Mouse (Mus musculus) left cerebral cortex, postnatal 4 days (tissue): ENCODE measurements around the gene Rpl27. TPM values are rescaled to one million over a fixed set of nuclear protein-coding genes. Genes with fewer than 3 reads are reported as not detected.
"Not testable (repeated sequence)": the region's sequence is repeated elsewhere in the genome, so short reads cannot be mapped to it uniquely, and the experiment has no call there.

Experiments used
- DNase-seq: peaks from one replicate; pipeline ENCODE4 v3.0.0-alpha.2; 2022
- intact Hi-C: fragments of 180-260 bp; cut with DNase I; formaldehyde crosslinking; loops from one replicate; pipeline ENCODE4 v1.15.1; 2025
- total RNA-seq, 2 experiments: library from RNA; stranded (reverse); gene quantifications; 2 replicates each; pipeline ENCODE4 v1.2.3; 2021

The Rpl27 gene
- total RNA-seq, 2 experiments from 2014 or later, result 68.9 to 71.3 TPM

DNA sequence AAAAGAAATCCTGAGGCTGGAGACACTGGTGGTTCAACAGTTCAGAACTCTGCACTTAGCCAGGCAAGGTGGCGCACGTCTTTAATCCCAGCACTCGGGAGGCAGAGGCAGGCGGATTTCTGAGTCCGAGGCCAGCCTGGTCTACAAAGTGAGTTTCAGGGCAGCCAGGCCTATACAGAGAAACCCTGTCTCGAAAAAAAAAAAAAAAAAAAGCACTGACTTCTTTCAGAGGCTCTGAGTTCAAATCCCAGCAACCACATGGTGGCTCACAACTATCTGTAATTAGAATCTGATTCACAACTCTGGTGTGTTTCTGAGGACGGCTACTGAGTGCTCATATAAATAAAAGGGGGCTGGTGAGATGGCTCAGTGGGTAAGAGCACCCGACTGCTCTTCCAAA is 4.8 kb downstream of the Rpl27 start:
- intact Hi-C loops, DNase-seq: not testable (repeated sequence)

DNA sequence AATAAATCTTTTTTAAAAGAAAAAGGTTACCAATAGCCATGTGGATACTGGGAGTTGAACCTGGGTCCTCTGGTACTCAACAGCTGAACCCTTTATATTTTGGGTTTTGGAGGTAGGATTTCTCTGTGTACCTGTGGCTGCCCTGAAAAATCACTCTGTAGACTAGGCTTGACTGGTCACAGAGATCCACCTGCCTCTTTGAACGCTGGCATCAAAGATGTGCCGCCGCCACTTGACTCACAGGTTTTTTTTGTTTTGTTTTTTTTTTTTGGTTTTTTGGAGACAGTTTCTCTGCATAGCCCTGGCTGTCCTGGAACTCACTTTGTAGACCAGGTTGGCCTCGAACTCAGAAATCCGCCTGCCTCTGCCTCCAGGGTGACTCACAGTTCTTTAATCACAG is 5.7 kb downstream of the Rpl27 start:
- no peak for DNase-seq
- intact Hi-C loops, result no loop called here

DNA sequence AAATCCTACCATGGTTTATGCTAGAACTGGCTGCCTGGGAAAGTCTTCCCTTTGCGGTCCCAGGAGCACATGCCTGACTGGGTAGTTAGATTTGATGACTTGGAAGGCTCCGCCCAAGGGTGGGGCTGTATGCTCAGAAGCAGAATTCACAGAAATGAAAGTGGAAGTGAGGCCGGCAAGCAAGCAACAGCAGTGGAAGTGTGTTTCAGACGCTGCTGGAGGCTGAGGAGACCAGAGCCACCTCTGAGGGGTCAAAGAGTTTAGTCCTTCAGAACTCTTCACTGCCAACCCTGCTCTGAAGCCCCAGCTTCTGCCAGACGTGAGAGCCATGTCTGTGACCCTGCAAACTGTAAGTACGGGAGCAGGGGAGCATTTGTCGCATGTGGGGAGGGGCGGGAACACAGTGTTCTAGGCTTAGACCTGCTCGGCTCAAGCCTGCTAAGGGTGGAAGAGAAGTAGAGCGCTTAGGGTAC is 6.2 kb downstream of the Rpl27 start, which contains the start of gene Ifi35:
Ifi35 (plus strand) TSS at position 134 of the 473 bp plus-strand sequence.
- intact Hi-C loops, result no loop called here
- DNase-seq, result no peak

DNA sequence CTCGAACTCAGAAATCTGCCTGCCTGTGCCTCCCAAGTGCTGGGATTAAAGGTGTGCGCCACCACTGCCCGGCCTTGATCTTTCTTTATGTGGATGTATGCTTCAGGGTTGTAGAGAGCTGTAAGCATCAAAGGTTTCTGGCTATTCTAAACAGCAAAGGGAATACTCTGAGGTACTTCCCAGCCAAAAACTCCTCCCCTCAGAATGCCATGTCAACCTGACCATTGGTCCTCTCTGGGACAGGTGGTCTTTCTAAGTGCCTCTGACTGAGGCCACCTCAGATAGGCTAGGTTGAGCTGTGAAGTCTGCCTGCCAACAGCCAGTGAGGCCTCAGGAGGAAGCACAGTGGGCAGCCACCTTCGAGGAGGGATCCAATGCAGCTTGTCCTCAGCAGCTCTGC is 6.8 kb downstream of the Rpl27 start:
- DNase-seq, result no peak
- intact Hi-C loops, result no loop called here

DNA sequence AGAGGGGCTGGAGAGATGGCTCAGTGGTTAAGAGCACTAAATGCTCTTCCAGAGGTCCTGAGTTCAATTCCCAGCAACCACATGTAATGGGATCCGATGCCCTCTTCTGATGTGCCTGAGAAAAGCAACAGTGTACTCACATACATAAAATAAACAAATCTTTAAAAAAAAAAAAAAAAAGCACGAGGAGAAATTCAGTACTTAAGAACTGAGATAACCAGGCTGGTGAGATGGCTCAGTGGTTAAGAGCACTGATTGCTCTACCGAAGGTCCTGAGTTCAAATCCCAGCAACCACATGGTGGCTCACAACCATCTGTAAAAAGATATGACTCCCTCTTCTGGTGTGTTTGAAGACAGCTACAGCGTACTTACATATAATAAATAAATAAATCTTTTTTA is 7.5 kb downstream of the Rpl27 start:
- DNase-seq, result not testable (repeated sequence)

DNA sequence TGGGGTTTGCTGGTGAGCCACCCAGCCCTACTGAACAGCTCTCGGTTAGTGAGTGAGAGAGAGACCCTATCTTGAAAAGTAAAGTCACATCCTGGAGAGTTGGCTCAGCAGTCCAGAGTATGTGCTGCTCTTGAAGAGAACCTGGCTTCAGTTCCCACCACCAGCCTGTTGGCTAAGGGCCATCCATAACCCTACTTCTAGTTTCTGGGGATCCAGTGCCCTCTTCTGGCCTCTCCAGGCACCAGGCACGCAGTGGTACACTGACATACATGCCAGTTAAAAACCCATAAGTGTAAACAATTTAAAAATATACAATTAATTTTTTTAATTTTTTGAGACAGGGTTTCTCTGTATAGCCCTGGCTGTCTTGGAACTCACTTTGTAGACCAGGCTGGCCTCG is 8.3 kb downstream of the Rpl27 start:
- intact Hi-C loops, result no loop called here

More for the DNA sequence above, 7.5 kb downstream of the Rpl27 start:
- intact Hi-C loops, result not testable (repeated sequence)

DNA sequence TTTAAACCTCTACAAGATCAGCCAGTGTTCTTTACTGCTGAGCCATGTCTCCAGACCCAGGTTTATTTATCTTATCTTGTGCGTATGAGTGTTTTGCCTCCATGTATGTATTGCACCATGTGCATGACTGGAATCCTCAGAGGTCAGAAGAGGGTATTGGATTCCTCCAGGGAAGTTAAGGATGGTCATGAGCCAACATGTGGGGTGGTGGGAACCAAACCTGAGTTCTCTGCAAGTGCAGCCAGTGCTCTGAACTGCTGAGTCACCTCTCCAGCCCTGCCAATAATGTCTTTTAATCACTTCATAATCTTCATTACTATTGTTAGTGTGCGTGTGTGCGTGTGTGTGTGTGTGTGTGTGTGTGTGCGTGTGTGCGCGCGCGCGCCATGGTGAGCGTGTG is 9.4 kb downstream of the Rpl27 start:
- intact Hi-C loops, result no loop called here
- no peak for DNase-seq

More for the DNA sequence above, 8.3 kb downstream of the Rpl27 start:
- no peak for DNase-seq

DNA sequence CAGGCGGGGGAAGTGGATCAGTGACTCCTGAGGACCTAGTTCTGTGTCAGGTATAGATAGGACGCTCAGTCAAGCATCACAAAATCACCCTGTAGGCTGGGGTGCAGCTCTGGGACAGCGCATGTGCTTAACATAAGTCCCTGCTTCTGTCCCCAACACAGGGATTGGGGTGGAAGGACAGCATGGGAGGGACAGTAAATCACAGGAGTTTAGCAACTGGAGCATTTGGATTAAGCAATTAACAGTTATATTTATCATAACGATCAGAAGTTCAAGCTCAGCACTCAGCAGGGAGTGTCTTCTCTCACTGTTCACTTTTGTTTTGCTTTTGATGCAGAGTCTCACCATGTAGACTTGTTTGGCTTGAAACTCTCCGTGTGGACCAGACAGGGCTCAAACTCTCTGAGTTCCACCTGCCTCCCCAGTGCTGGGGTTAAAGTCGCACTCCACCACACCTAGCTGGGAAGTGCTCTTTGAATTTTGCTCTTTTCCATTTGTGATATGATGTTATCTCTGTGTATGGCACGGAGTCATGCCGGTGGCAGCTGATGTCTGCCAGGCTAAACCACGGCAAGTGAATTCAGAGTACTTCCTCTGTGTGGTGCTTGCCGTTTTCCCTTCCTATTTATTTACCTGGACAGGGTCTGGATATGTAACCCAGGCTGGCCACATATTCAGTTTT is 10.1 kb downstream of the Rpl27 start:
- DNase-seq, result no peak
- intact Hi-C loops, result no loop called here

DNA sequence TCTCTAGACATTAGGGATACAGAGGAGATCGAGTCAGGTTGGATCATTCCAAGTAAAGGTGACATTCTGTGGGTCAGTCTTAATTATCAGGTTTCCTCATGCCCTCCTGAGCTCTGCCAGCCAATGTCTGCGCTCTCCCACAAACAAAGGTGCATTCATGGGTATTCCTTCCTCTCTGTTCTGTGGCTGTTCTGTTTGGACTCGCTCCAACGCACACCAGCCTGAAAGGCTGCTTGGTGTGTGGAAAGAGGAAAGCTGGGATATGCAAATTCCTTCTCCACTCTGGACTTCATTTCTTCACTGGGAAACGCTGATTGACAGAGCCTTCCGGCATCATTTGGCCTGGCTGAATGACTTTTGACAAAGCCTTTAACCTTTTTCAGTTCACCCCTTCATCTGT is 12.6 kb downstream of the Rpl27 start:
- intact Hi-C loops, result no loop called here
- DNase-seq, result no peak

DNA sequence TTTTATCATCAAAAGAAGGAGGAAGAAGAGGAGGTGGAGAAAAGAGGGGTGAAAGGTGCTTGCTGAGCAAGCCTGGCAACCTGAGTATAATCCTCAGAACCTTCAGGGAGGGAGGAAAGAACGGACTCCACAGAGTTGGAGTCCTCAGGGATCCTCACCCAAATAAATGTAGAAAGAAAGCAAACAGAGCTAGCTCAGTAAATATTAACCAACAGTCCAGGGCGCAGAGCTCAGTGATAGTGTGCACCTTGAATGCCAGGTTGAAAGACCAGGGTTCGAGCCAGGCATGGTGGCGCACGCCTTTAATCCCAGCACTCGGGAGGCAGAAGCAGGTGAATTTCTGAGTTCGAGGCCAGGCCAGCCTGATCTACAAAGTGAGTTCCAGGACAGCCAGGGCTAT is 13.5 kb downstream of the Rpl27 start:
- no peak for DNase-seq
- intact Hi-C loops, result no loop called here

DNA sequence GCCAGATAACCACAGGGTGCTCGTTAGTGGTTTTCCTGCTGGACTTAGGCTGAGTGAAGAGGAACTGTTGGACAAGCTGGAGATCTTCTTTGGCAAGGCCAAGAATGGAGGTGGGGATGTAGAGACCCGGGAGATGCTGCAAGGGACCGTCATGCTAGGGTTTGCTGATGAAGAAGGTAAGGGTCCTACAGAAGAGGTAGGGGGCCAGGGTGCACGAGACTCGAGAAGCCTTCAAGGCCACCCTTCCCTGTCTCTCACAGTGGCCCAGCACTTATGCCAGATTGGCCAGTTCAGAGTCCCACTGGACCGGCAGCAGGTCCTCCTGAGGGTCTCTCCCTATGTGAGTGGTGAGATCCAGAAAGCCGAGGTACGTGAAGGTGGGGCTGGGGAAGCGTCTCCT is 15.5 kb downstream of the Rpl27 start:
- DNase-seq, result no peak
- intact Hi-C loops, result no loop called here

DNA sequence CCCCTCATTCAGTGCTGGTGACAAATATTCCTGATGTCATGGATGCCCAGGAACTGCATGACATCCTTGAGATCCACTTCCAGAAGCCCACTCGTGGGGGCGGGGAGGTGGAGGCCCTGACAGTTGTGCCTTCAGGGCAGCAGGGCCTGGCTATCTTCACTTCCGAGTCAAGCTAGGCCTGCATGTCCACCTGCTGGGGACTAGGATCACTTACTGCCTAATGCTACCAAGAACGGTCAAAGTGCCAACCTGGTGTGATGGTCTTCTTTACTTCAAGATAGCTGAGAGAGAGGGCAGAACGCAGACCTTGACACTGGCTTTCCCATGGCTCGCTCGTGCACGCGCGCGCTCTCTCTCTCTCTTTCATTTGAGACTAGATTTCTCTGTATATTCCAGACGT is 16.1 kb downstream of the Rpl27 start:
- intact Hi-C loops, result no loop called here

DNA sequence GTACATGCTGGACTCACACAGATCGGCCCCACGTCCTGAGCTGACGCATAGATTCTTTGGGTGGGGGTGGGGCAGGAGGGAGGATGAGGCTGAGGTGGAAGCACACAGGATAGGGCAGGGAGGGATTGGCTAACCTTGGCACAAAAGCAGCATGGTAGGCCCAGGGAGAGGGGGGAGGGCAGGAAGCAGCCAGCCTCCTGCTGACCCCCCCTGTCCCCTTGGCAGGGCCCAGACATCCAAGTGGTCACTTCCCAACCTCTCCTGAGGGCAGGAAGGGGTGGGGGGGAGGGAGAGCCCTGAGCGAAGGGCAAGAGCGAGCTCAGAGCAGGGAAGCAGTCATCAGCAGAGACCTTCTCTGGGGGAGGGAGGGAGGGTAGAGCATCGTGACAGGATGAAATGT is 17.6 kb downstream of the Rpl27 start:
- DNase-seq, result no peak
- intact Hi-C loops, result no loop called here

More for the DNA sequence above, 16.1 kb downstream of the Rpl27 start:
- no peak for DNase-seq

DNA sequence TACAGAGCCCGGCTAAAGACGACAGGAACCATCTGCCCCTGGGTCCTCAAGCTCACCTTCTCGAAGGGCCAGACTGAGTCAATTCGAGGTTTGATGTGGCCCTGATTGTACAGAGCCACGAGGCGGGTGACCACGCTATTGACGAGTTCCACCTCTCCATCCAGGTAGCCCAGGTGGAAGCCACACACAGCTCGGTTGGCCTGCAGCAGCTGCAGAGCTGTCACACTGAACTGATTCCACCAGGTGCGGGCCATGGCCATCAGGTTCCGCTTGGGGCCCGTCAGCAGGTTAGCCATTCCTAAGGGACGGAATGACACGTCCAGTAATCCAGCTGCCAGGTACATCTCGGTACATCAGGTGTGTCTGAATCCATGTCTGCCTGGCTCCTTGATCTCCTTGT is 18.2 kb downstream of the Rpl27 start:
- intact Hi-C loops, result no loop called here
- DNase-seq, result no peak

DNA sequence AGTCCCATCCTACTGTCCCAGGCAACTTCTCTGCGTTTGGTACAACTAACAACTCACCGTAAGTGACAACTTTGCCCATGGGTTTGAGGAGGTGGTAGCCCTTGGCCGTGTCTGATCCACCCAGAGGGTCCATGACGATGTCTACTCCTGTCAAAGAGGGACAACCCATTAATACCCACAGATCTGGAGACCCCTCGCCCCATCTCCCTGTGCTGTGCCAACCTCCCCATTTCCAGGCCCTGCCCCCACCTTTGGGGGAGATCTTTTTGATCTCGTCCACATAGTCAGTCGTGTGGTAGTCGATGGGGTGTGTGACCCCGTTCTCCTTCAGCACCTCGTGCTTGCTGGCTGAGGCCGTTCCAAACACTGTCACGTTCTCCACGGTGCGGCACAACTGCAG is 20.0 kb downstream of the Rpl27 start:
- intact Hi-C loops, result no loop called here

DNA sequence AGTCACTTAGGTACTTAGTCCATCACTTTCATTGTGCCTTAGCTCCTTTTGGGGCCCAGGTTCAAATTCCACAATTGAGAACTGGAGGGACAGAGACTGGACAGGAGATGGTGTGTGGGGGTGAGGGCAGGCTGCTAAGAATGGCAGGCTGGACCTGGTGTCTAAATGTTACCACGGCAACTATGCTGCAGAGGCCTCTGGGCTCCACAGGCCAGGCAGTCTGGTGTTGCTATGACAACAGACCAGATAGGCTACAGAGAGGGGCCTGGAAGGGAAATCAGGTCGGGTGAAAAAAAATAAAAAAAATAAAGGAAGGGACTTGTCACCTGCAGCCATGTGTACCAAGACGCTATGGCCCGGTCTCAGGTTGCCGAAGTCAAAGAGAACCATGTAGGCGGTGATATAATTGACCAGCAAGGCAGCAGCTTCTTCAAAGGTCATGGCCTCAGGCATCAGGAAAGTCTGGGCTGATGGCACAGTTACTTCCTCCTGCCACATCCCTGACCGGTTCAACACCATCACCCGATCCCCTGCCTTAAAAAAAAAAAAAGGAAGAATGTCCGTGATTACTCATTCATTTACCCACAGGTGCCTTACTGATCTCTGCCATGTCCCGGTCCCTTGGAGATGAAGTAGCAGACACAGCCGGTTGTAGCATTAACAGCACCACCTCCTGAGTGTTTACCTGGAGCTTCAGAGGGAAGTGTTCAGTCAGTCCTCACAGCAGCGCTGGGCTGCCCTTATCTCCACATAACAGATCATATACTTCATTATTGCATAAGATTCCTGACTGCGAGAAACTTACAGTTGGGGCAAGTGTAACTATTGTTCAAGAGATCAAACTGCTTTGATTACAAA is 20.7 kb downstream of the Rpl27 start:
- DNase-seq, result peak; percentile 37

More for the DNA sequence above, 20.0 kb downstream of the Rpl27 start:
- no peak for DNase-seq

DNA sequence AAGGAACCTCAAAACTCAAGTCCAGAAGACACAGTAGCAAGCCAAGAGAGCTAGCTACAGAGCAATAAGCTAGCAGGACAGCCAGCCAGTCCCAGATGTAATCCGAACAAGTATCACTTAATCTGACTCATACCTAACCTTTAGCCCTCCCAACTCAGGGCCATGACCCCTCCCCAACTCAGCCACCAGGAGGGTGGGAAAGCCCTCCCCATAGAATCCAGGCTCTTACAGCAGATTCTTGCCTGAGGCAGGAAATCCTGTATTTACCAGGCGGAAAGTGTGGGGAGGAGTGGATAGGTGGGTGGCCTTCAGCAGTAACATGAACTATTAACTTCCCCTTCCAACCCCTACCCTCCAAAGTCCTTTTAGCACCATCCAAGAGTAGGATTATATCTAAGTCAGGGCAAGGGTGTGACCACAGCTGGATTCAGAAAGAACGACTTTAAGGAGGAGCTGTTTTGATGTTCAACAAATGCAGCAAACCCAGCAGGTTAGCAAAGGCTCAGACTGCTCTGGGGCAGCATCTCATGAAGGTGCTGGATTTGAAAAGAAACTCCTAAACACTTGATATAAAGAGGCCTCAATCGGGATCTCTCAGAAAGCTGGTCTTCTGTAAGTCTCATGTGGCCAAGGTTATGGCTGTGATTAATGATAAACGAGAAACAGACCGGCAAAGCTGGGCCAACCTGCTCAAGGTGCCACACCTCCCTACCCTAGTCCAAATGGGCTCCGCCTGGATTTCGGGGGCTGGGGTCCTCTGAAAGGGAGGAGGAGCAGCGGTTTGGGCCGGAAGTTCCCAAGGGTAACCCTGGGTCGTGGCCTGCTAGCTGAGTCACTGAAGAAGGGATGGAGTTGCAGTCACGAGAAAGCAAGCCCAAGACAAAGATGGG is 22.4 kb downstream of the Rpl27 start, which contains the start of gene Rnd2:
Rnd2 (plus strand) TSS at position 789 of the 890 bp plus-strand sequence.
- no peak for DNase-seq
- intact Hi-C loops, result loop anchor here (5.0 kb wide), 1 partner anchor 83 kb away; no protein-coding TSS in a partner anchor

More for the DNA sequence above, 20.7 kb downstream of the Rpl27 start:
- intact Hi-C loops, result no loop called here

DNA sequence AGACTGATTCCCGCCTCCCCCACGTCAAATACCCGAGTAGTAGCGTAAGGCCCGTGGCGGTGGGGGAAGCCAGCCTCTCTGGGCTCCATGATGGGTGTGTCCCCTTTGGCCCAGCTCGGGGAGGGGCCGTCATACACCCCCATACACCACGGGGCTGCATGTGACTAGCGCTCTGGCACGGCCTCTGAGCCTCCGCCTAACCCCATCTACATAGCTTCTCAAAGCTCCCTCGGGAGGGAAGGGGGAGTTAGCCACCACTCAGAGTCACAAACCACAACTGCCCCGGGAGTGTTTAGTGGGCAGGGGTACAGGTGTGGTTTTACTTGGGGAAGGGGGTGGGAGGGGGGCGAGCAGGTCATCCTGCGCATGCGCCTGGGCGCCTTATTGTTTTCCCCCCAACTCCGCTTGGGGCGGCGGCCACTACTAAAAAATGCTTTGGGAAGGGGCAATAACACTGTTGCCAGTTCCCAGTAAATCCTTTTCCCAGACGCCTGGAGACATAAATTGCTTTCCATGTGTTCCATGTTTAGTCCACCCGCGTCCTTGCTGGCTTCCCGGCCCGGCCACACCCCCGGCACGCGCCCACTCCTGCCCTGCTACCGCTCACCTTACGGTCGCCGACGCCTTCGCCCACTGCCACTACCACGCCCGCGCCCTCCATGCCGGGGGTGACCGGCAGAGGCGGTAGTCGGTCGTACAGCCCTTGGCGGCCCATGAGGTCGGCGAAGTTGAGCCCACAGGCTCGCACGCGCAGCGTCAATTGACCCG is 23.2 kb downstream of the Rpl27 start:
- DNase-seq, result peak; percentile 69
- intact Hi-C loops, result loop anchor here (5.0 kb wide), 1 partner anchor 82 kb away; no protein-coding TSS in a partner anchor

DNA sequence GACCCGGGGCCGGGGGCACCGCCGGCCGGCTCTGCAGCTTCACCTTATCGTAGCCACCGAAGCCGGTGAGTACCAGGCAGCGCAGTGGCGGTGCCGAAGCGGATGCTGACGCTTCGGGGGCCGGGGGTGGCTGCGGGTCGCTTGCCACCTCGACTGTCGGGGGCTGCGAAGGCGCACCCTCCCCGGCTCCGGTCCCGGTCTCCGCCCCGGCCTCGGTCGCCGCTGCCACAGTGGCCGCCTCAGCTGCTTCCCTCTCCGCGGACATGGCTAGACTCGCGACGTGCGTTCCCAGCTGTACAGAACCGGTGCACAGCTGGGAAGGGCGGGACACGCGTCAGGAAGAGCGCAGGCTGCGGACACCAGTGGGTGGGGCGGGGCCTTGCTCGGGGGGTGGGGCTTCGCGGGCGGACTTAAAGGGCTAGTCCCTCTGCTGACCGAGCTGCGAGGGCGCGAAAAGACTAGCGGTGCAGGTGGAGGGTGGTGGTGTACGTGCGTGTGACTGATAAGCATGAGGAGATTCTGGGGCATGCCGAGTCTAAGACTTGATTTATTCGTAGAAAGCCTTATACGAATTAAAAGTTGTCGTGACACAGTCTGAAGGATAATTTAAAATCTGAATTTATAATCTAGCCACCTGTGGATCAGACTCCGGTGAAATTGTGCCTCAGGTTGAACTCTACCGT is 23.9 kb downstream of the Rpl27 start, which contains the start of gene Vat1:
Vat1 (minus strand) TSS at position 362 of the 683 bp plus-strand sequence.
- peak; percentile 82 for DNase-seq
- intact Hi-C loops, result loop anchor here (5.0 kb wide), 1 partner anchor 81 kb away; no protein-coding TSS in a partner anchor
